Mouse (Mus musculus) G1E-ER4 (cell line): ENCODE results near the gene Rfx5. TPM values are rescaled to one million over a fixed set of nuclear protein-coding genes. Genes with fewer than 3 reads are reported as not detected.

Experiments used
- GATA1 ChIP-seq: IDR thresholded peaks from one replicate; pipeline ENCODE4 v1.8.0; 2012; ENCODE audit warnings: low read length, inconsistent platforms
- polyA plus RNA-seq: library from polyadenylated mRNA; stranded (reverse); fragments of >175 nt; gene quantifications from 2 replicates; pipeline ENCODE4 v1.2.3, GENCODE M21; 2012

Gene Rfx5
- polyA plus RNA-seq, 1 experiment: 12.5 TPM

DNA sequence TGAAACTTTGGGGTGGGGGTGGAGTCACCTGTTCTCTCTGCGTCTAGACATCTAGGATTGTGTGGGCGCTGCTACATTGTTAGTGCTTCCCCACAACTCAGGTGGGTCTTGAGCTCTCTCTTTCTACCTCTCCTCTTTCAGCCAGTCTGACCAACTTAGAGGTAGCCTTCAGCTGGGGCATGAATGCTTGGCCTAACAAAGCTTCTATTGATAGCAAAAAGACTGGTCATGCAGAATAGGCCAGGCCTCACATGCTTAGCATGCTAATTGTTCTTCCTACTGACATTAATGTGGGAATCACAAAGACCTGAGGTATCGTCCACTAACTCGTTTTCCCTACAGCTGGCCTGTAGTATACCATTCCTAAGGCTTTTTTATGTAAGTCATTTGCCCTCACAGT lies 48.7 kb downstream of the Rfx5 start:
- TF ChIP-seq GATA1: no peak

DNA sequence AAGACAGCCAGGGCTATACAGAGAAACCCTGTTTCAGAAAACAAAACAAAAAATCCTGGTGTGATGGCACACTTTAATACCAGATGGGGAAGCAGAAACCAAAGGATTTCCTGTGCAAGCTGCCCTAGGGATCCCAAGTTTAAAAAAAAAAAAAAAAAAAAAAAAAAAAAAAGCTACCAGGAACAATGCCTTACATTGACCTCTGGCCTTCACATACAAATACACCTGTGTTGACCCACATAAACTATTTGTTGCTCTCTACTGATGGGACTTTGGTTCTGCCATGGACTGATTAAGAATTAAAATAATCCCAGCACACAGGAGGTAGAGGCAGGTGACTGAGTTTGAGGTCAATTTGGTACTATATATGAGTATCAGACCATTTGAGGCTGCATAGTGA lies 49.4 kb downstream of the Rfx5 start:
- TF ChIP-seq GATA1: no peak

DNA sequence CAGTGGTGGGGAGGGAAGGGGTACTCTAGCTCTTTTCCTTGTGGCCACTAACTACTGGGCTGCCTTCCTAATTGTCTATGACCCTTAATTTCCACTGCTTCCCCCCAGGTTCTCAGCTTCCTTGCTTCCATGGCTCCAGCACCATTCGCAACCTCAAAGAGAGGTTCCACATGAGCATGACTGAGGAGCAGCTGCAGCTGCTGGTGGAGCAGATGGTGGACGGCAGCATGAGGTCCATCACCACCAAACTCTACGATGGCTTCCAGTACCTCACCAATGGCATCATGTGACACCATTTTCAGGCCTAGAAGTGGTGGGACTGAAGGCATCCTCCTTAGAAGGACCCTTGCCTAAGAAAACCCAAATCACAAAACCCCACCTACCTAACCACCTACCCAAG lies 51.8 kb downstream of the Rfx5 start:
- no peak for TF ChIP-seq GATA1

DNA sequence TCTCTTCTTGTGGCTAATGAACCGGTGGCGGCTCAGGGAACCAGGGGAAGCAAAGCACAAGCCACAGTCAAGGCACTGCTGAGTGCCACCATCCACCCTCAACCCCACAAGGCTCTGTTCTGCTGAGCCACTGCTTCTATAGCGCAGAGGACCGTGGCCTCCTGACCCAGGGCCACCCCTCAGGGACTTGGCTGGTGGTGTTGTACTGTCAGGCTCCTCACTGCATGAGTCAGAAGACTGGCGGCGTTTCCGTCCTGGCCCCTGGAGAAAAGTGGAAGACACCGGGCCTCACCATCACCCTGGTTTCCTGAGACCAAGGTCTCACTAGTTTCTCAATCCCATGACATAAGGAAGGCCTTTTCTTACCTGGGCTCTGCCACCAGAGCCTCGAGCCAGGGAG lies 53.8 kb downstream of the Rfx5 start:
- no peak for TF ChIP-seq GATA1

DNA sequence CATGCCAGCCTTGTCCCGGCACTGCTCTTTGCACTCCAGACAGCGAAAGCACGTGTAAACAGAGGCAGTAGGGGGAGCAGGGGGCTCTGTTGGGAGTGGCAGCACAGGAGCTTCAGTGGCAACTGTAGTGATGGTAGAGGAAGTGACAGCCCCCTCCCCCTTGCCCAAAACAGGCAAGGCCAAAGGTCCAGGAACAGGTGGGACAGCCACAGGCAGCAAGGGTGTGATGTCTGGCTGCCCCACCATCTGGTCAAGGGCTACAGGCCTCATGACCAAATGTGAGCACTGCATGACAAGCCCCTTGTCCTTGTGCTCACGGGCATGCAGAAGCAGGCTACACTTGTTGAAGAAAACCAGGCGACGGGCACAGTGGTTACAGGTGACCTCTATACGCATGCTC lies 56.5 kb downstream of the Rfx5 start:
- no peak for TF ChIP-seq GATA1

Other genes with a start within 250 kb of the Rfx5 start
- 0.02 TPM in 1 of 2 replicates, not detected in the other for gene Cgn, start 167.6 kb upstream of the Rfx5 start, polyA plus RNA-seq
- 85.2 and 131 TPM in 2 replicates for gene Pogz, start 116.5 kb upstream of the Rfx5 start, polyA plus RNA-seq
- gene Psmb4, start 67.1 kb upstream of the Rfx5 start, polyA plus RNA-seq: 363 and 481 TPM in 2 replicates
- 15.2 and 71.3 TPM in 2 replicates for gene Selenbp1, start 21.0 kb upstream of the Rfx5 start, polyA plus RNA-seq
- 9.8 and 11.2 TPM in 2 replicates for gene Pi4kb, start 20.7 kb downstream of the Rfx5 start, polyA plus RNA-seq
- gene Zfp687, start 61.4 kb downstream of the Rfx5 start, polyA plus RNA-seq: 69.4 and 75.7 TPM in 2 replicates
- 165 and 202 TPM in 2 replicates for gene Psmd4, start 88.5 kb downstream of the Rfx5 start, polyA plus RNA-seq
- gene Pip5k1a, start 152.9 kb downstream of the Rfx5 start, polyA plus RNA-seq: 24.3 and 27.7 TPM in 2 replicates
- gene Vps72, start 156.9 kb downstream of the Rfx5 start, polyA plus RNA-seq: 298 and 449 TPM in 2 replicates
- gene Tmod4, start 170.4 kb downstream of the Rfx5 start, polyA plus RNA-seq: 0.24 and 0.26 TPM in 2 replicates
- gene Scnm1, start 179.9 kb downstream of the Rfx5 start, polyA plus RNA-seq: 5.1 and 6.4 TPM in 2 replicates
- 5.6 and 9.6 TPM in 2 replicates for gene Lysmd1, start 180.0 kb downstream of the Rfx5 start, polyA plus RNA-seq
- gene Tnfaip8l2, start 188.3 kb downstream of the Rfx5 start, polyA plus RNA-seq: not detected in 2 replicates
- 1.6 and 2.4 TPM in 2 replicates for gene Sema6c, start 206.4 kb downstream of the Rfx5 start, polyA plus RNA-seq